Mouse (Mus musculus): ENCODE measurements at regions not wholly inside any gene's neighbourhood (a gene's known extent, or its start where the extent isn't known, plus 50 kb on each side); places are given as distances from the start of the nearest gene placed in this dataset.
"Not testable (repeated sequence)": the region's sequence is repeated elsewhere in the genome, so short reads cannot be mapped to it uniquely, and the experiment has no call there.

GRCm38 (mm10) chr13:32465041-32465682 is 126.6 kb upstream of the Gmds start:
- DNase-seq (ENCODE audit: low spot score in 2 of 2), result no peak

- DNase-seq (ENCODE audit: low spot score in 2 of 2), result no peak
Observed at GRCm38 (mm10) chr13:32454419-32455146, 116.0 kb upstream of the Gmds start.

- DNase-seq (ENCODE audit: low spot score in 2 of 2), result peak; percentile 64 to 85
Observed at GRCm38 (mm10) chr13:32449710-32450417, 111.3 kb upstream of the Gmds start.

GRCm38 (mm10) chr13:32444531-32444930 is 106.0 kb upstream of the Gmds start:
- no peak for DNase-seq (ENCODE audit: low spot score in 2 of 2)

- no peak for DNase-seq (ENCODE audit: low spot score in 2 of 2)
Observed at GRCm38 (mm10) chr13:32442025-32442424, 103.5 kb upstream of the Gmds start.

- DNase-seq (ENCODE audit: low spot score in 2 of 2), result no peak
Observed at GRCm38 (mm10) chr13:32435136-32435535, 96.6 kb upstream of the Gmds start.

- no peak for DNase-seq (ENCODE audit: low spot score in 2 of 2)
Observed at GRCm38 (mm10) chr13:32428482-32428881, 89.9 kb upstream of the Gmds start.

GRCm38 (mm10) chr13:32426906-32427305 is 88.4 kb upstream of the Gmds start:
- DNase-seq (ENCODE audit: low spot score in 2 of 2), result no peak

GRCm38 (mm10) chr13:32426199-32426598 is 87.7 kb upstream of the Gmds start:
- no peak for DNase-seq (ENCODE audit: low spot score in 2 of 2)

- DNase-seq (ENCODE audit: low spot score in 2 of 2), result not testable (repeated sequence)
Observed at GRCm38 (mm10) chr13:32424543-32424942, 86.0 kb upstream of the Gmds start.

- no peak for DNase-seq (ENCODE audit: low spot score in 2 of 2)
Observed at GRCm38 (mm10) chr13:32422485-32422884, 83.9 kb upstream of the Gmds start.

- DNase-seq (ENCODE audit: low spot score in 2 of 2), result no peak
Observed at GRCm38 (mm10) chr13:32419326-32419725, 80.8 kb upstream of the Gmds start.

GRCm38 (mm10) chr13:32418655-32419054 is 80.1 kb upstream of the Gmds start:
- DNase-seq (ENCODE audit: low spot score in 2 of 2), result no peak

GRCm38 (mm10) chr13:32417907-32418306 is 79.4 kb upstream of the Gmds start:
- DNase-seq (ENCODE audit: low spot score in 2 of 2), result no peak

- DNase-seq (ENCODE audit: low spot score in 2 of 2), result peak; percentile 40 to 63
Observed at GRCm38 (mm10) chr13:32411287-32411935, 72.9 kb upstream of the Gmds start.

GRCm38 (mm10) chr13:32410065-32410464 is 71.5 kb upstream of the Gmds start:
- no peak for DNase-seq (ENCODE audit: low spot score in 2 of 2)

GRCm38 (mm10) chr13:32398616-32399015 is 60.1 kb upstream of the Gmds start:
- no peak for DNase-seq (ENCODE audit: low spot score in 2 of 2)
